Mouse (Mus musculus): ENCODE measurements around the gene March4.

GRCm38 (mm10) chr1:72429107-72429807 is 107.5 kb downstream of the March4 start:
- no peak for TF ChIP-seq CTCF (IDR thresholded peaks at IDR 0.05; ENCODE audit: low read depth)
- TF ChIP-seq EP300 (IDR thresholded peaks at IDR 0.05; ENCODE audit: low read depth): no peak
